Mouse (Mus musculus) lung, embryonic 16.5 days (tissue): Measurements from ENCODE around the gene Bicral. TPM values are rescaled to one million over a fixed set of nuclear protein-coding genes. Genes with fewer than 3 reads are reported as not detected.

Source experiments
- ATAC-seq: fragments of 200-750 bp; cut with Nextera tagmentation; 2 replicates; pipeline ENCODE4 v1.8.0; 2017; ENCODE audit warnings: low read depth, mild to moderate bottlenecking, moderate library complexity
- H3K27ac ChIP-seq: fragments of 300-500 bp; sonication (generic); 2 replicates; pipeline ENCODE4 v1.5.1; 2014; ENCODE audit warnings: mild to moderate bottlenecking, control low read depth, low read length
- H3K27me3 ChIP-seq: fragments of 300-500 bp; sonication (generic); 2 replicates; pipeline ENCODE4 v1.6.1; 2014; ENCODE audit warnings: low read depth, low read length, mixed read lengths; ENCODE audit not compliant: control insufficient read depth, insufficient read depth
- H3K36me3 ChIP-seq: fragments of 300-500 bp; sonication (generic); 2 replicates; pipeline ENCODE4 v1.6.1; 2014; ENCODE audit warnings: low read length; ENCODE audit not compliant: control insufficient read depth, insufficient read depth
- H3K4me1 ChIP-seq: fragments of 300-500 bp; sonication (generic); replicated peaks from 2 replicates; pipeline ENCODE4 v1.6.1; 2014; ENCODE audit warnings: low read length, mixed read lengths; ENCODE audit not compliant: control insufficient read depth, insufficient read depth
- H3K4me2 ChIP-seq: fragments of 300-500 bp; sonication (generic); 2 replicates; pipeline ENCODE4 v1.6.1; 2014; ENCODE audit warnings: low read depth, low read length, control low read depth
- H3K4me3 ChIP-seq: fragments of 300-500 bp; sonication (generic); 2 replicates; pipeline ENCODE4 v1.5.1; 2014; ENCODE audit warnings: mild to moderate bottlenecking, low read length, control low read depth
- H3K9ac ChIP-seq: fragments of 300-500 bp; sonication (generic); 2 replicates; pipeline ENCODE4 v1.6.1; 2014; ENCODE audit warnings: low read length, control low read depth
- H3K9me3 ChIP-seq: fragments of 300-500 bp; sonication (generic); 2 replicates; pipeline ENCODE4 v1.6.1; 2016; ENCODE audit warnings: low read length; ENCODE audit not compliant: control insufficient read depth
- WGBS: fragments of 180-500 bp; shearing (Covaris S2); extraction: QIAGEN DNeasy Blood & Tissue Kit; methylation state at CpG from one replicate; pipeline ENCODE4 v1.1.7; 2014; 5-methylcytosine and 5-hydroxymethylcytosine counted together
- polyA plus RNA-seq: library from polyadenylated mRNA; unstranded; fragments of >200 nt; fragmentation: Nextera tagmentation; extraction: Ambion mirVana; gene quantifications from 2 replicates; pipeline ENCODE4 v1.2.1, GENCODE M21; 2015

Bicral gene
- polyA plus RNA-seq, 1 experiment from 2014 or later, result 4.4 TPM

DNA sequence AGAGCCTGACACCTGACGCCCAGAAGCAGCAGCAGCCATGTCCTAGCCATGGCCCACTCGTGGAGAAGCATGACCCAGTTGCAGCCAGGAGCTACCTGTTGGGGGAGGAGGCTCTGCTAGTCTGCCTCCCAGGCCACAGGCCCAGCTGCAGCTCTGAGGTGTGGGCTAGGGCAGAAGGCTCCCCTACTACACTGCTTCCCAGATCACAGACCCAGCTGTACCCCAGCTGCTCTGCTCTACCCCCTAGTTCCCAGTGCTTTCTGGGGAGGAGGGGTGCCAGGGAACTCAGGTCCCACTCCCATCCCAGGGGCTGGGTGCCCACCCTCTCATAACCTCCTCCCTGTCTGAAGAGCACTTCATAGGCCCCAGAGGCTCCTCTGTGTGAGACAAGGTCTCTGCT, 94.7 kb downstream of the Bicral start, which contains the start of gene Ptcra:
Ptcra (minus strand) TSS at position 169 of the 400 bp plus-strand sequence.
- no peaks in the 10 kb centered on the region for H3K27me3 ChIP-seq
- no peaks in the 10 kb centered on the region for H3K36me3 ChIP-seq
- H3K4me3 ChIP-seq, result no peak within 1 kb of the TSS
- H3K4me2 ChIP-seq, result no peak within 1 kb of the TSS
- no peak within 1 kb of the TSS for H3K27ac ChIP-seq
- no peak within 1 kb of the TSS for H3K9ac ChIP-seq
- 55% methylated on average over 2 of the region's 2 CpGs for WGBS
- H3K9me3 ChIP-seq, result no peaks in the 10 kb centered on the region
- peak; percentile 26 for ATAC-seq
- no peaks in the 10 kb centered on the region for H3K4me1 ChIP-seq

DNA sequence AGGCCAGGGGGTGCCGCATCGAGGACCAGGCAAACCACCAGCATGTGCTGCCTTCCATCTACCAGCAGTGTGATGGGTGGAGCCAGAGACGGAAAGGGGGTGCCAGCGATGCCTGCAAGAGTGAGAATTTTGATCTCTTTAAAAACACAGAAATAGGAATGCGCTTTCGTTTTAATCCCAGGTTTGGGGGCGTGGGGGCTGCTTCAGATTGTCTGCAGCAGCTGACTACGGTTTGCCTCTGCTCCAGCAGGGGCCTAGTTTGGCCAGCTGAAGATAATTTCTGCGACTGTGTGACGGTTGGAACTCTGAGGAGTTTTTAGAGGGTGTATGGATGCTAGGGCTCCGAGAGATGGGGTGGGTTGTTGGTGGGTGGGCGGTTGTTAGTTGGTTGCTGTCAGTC, 99.5 kb downstream of the Bicral start:
- Histone ChIP-seq H3K9ac (no peak overlapping the region), H3K36me3 (no peaks in the 10 kb centered on the region), H3K4me2 (no peak overlapping the region), H3K4me1 (no peaks in the 10 kb centered on the region), H3K27me3 (no peaks in the 10 kb centered on the region), H3K27ac (no peak overlapping the region), H3K9me3 (no peaks in the 10 kb centered on the region), H3K4me3 (no peak overlapping the region)
- 78% methylated on average over 12 of the region's 12 CpGs for WGBS
- no peak for ATAC-seq

- Histone ChIP-seq H3K4me3 (peak within 1 kb of the TSS; percentile 87), H3K36me3 (peaks cover 4% of the 10 kb centered on the region; the same call in 1 of the 2 replicates), H3K4me1 (peaks cover 12% of the 10 kb centered on the region), H3K9me3 (no peaks in the 10 kb centered on the region), H3K9ac (peak within 1 kb of the TSS; percentile 82), H3K27me3 (no peaks in the 10 kb centered on the region), H3K27ac (peak within 1 kb of the TSS; percentile 93), H3K4me2 (peak within 1 kb of the TSS; percentile 85)
- WGBS, result under 1% methylated on average over 58 of the region's 58 CpGs
- ATAC-seq, result peak; percentile 99
Measured at GRCm38 (mm10) chr17:46751794-46752556, 106.3 kb downstream of the Bicral start, which contains the start of gene Cnpy3. Cnpy3 (minus strand) TSS chr17:46752214.

GRCm38 (mm10) chr17:46751056-46751793, 107.1 kb downstream of the Bicral start:
- ATAC-seq, result peak; percentile 50
- 12% methylated on average over 16 of the region's 16 CpGs for WGBS
- H3K9ac ChIP-seq, result peak overlapping the region; percentile 82

DNA sequence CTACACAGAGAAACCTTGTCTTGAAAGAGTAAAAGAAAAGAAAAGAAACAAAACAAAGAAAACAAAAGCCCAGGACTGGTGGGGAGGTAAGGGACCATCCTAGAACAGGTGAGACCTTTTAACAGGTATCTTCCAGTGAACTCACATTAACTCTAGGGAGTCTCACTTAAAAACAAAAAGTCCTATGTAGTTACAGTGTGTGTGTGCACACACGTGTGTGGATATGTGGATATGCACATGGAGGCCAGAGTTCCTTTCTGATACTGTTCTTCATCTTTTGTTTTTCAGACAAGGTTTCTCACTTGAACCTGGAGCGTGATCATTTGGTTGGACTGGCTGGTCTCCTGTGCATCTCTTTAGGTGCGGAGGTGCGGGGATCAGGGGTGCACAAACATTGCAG, 107.7 kb downstream of the Bicral start:
- Histone ChIP-seq H3K4me3 (peak overlapping the region; percentile 87), H3K9me3 (no peaks in the 10 kb centered on the region), H3K4me2 (peak overlapping the region; percentile 85), H3K27me3 (no peaks in the 10 kb centered on the region), H3K27ac (no peak overlapping the region), H3K36me3 (peaks cover 5% of the 10 kb centered on the region; the same call in 1 of the 2 replicates), H3K4me1 (peaks cover 12% of the 10 kb centered on the region), H3K9ac (peak overlapping the region; percentile 82)
- WGBS, result 87% methylated on average over 4 of the region's 4 CpGs
- ATAC-seq, result no peak

More at GRCm38 (mm10) chr17:46751056-46751793, 107.1 kb downstream of the Bicral start:
- Histone ChIP-seq H3K27ac (peak overlapping the region; percentile 93), H3K9me3 (no peaks in the 10 kb centered on the region), H3K4me1 (peaks cover 12% of the 10 kb centered on the region), H3K36me3 (peaks cover 4% of the 10 kb centered on the region; the same call in 1 of the 2 replicates), H3K4me2 (peak overlapping the region; percentile 85), H3K4me3 (peak overlapping the region; percentile 87), H3K27me3 (no peaks in the 10 kb centered on the region)

DNA sequence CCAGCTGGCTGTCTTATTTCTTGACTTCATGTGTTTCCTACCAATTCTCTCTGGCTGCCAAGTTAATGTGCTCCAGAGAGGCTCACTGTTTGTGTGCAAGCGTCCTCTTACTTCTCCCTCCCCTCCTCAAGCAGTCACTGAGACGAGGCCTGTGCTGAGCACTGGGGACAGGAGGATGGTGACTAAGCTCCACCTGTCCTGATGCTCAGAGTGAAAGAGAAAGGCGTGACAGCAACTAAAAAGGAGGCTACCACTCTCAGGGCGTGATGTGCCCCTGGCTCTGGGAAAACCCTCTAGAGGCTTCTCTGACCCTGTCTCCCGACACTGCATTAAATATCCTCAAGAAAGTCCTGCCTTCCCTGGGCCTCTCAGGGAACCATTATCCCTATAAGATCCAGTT, 109.0 kb downstream of the Bicral start:
- no peak overlapping the region for H3K9ac ChIP-seq
- ATAC-seq, result no peak

More for the DNA sequence above, 109.0 kb downstream of the Bicral start:
- peaks cover 5% of the 10 kb centered on the region; the same call in 1 of the 2 replicates for H3K36me3 ChIP-seq
- H3K27ac ChIP-seq, result no peak overlapping the region
- H3K9me3 ChIP-seq, result no peaks in the 10 kb centered on the region
- H3K4me3 ChIP-seq, result no peak overlapping the region
- no peaks in the 10 kb centered on the region for H3K27me3 ChIP-seq
- WGBS, result 87% methylated on average over 5 of the region's 5 CpGs
- H3K4me1 ChIP-seq, result peaks cover 12% of the 10 kb centered on the region
- no peak overlapping the region for H3K4me2 ChIP-seq

Other genes with a start within 250 kb of the Bicral start
- gene Ptk7, start 229.0 kb downstream of the Bicral start, polyA plus RNA-seq, result 141 and 143 TPM in 2 replicates
- 27.6 and 30.8 TPM in 2 replicates for gene Klc4, start 212.5 kb downstream of the Bicral start, polyA plus RNA-seq
- 93.0 and 97.4 TPM in 2 replicates for gene Mrpl2, start 212.3 kb downstream of the Bicral start, polyA plus RNA-seq
- gene Cul7, start 208.1 kb downstream of the Bicral start, polyA plus RNA-seq, result 49.1 and 50.8 TPM in 2 replicates
- 51.4 and 51.6 TPM in 2 replicates for gene Rrp36, start 184.1 kb downstream of the Bicral start, polyA plus RNA-seq
- gene Mea1, start 179.7 kb downstream of the Bicral start, polyA plus RNA-seq, result 129 and 137 TPM in 2 replicates
- 115 TPM in 2 replicates for gene Klhdc3, start 177.6 kb downstream of the Bicral start, polyA plus RNA-seq
- 90.7 and 94.7 TPM in 2 replicates for gene Ppp2r5d, start 153.4 kb downstream of the Bicral start, polyA plus RNA-seq
- 22.1 and 24.2 TPM in 2 replicates for gene Pex6, start 147.0 kb downstream of the Bicral start, polyA plus RNA-seq
- gene Gnmt, start 129.3 kb downstream of the Bicral start, polyA plus RNA-seq, result 2.5 and 5.2 TPM in 2 replicates
- 79.0 and 80.1 TPM in 2 replicates for gene Cnpy3, start 106.3 kb downstream of the Bicral start, polyA plus RNA-seq
- 2.8 and 7.1 TPM in 2 replicates for gene Ptcra, start 94.8 kb downstream of the Bicral start, polyA plus RNA-seq
- 59.5 and 60.2 TPM in 2 replicates for gene 2310039H08Rik, start 85.8 kb downstream of the Bicral start, polyA plus RNA-seq
- gene Rpl7l1, start 75.8 kb downstream of the Bicral start, polyA plus RNA-seq, result 141 and 154 TPM in 2 replicates
- 38.6 and 40.8 TPM in 2 replicates for gene Tbcc, start 32.2 kb upstream of the Bicral start, polyA plus RNA-seq
- gene Prph2, start 52.0 kb upstream of the Bicral start, polyA plus RNA-seq, result not detected in 2 replicates
- 15.2 and 16.1 TPM in 2 replicates for gene Ubr2, start 152.1 kb upstream of the Bicral start, polyA plus RNA-seq